Mouse (Mus musculus): Measurements from ENCODE around the gene Trp53bp2. TPM values are rescaled to one million over a fixed set of nuclear protein-coding genes. Genes with fewer than 3 reads are reported as not detected.

Gene Trp53bp2
- 10 to 100 TPM; 21.5 to 22.0 TPM for total RNA-seq (2023)

GRCm38 (mm10) chr1:182408684-182409327, at the start of gene Trp53bp2:
Gene Trp53bp2, plus strand, starts transcription at chr1:182409172.

Other genes starting within 250 kb of the Trp53bp2 start
- not detected for gene Vmn1r1, start 244.7 kb upstream of the Trp53bp2 start, total RNA-seq (2023)
- 100 to 1,000 TPM; 222 to 232 TPM for gene Degs1, start 126.4 kb upstream of the Trp53bp2 start, total RNA-seq (2023)
- 10 to 100 TPM; 43.2 to 49.5 TPM for gene Fbxo28, start 67.5 kb upstream of the Trp53bp2 start, total RNA-seq (2023)
- gene Capn2, start 108.4 kb downstream of the Trp53bp2 start, total RNA-seq (2023), result 100 to 1,000 TPM; 195 to 198 TPM
- not detected for gene Capn8, start 155.8 kb downstream of the Trp53bp2 start, total RNA-seq (2023)

Data from monocyte, adult 59 days (primary cell).